Mouse (Mus musculus): ENCODE results near the gene Zic3. TPM values are rescaled to one million over a fixed set of nuclear protein-coding genes. Genes with fewer than 3 reads are reported as not detected.

Zic3 gene
- polyA plus RNA-seq (2014; fragmentation: Nextera tagmentation; extraction: Ambion mirVana): 32.4 and 36.1 TPM in 2 replicates

GRCm38 (mm10) chrX:58022400-58022799, at the start of gene Zic3:
Gene Zic3 (plus strand): TSS chrX:58022700.
- DNase-seq (ENCODE audit: low spot score): no peak
- Histone ChIP-seq H3K9me3 (ENCODE audit: control insufficient read depth, low read length) (no peaks in the 10 kb centered on the region), H3K36me3 (ENCODE audit: control insufficient read depth, insufficient read depth, low read length) (no peaks in the 10 kb centered on the region), H3K4me3 (ENCODE audit: low read depth, low read length) (no peak within 1 kb of the TSS), H3K9ac (ENCODE audit: low read length) (no peak within 1 kb of the TSS), H3K4me2 (ENCODE audit: low read depth, low read length, severe bottlenecking) (no peak within 1 kb of the TSS), H3K4me1 (replicated peaks; ENCODE audit: control insufficient read depth, insufficient read depth, low read length) (no peaks in the 10 kb centered on the region), H3K27me3 (ENCODE audit: control insufficient read depth, insufficient read depth, low read length) (peaks cover 2% of the 10 kb centered on the region; the same call in 1 of the 2 replicates), H3K27ac (ENCODE audit: low read depth, low read length) (no peak within 1 kb of the TSS)
- ATAC-seq (replicated peaks; ENCODE audit: low FRiP score): no peak
- WGBS: 85% methylated on average over 2 of the region's 2 CpGs

- WGBS: 89% methylated on average over 4 of the region's 4 CpGs
These were observed 40.1 kb upstream of the Zic3 start for GRCm38 (mm10) chrX:57982351-57982750.

DNA sequence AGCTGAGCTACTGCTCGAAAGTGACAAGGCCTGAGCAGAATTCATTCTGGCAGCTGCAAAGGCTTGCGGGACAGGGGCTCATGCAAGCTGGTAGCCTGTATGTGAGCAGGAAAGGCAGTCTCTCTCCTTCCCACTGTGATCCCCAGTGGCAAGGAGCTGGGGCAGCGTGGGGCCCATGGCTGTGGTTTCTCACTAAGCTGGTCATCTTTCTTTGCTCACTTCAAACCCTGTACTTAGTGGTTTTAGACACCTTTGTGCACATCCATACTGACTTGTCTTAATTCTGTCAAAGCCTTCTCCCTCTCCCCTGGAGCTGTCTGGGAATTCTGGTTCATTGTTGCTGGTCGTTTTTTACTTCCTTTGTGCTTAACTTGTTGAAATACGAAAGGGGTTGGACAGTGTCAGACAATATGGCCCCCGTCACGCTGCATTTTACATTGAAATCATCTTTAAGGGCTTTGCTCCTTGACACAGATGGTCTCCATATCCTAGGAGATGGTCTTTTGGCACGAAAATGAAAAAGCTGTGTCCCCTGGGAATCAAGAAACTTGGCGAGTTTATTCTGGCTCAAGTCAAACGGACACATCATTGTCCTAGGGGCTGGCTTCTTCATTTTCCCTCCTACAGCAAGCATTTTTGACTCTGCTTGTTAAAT, 34.9 kb upstream of the Zic3 start:
- DNase-seq (ENCODE audit: low spot score) (no peak), ATAC-seq (replicated peaks; ENCODE audit: low FRiP score) (no peak)
- WGBS: 68% methylated on average over 10 of the region's 10 CpGs
- H3K9me3 ChIP-seq (ENCODE audit: control insufficient read depth, low read length): no peaks in the 10 kb centered on the region
- H3K9ac ChIP-seq (ENCODE audit: low read length): no peak overlapping the region
- no peaks in the 10 kb centered on the region for H3K36me3 ChIP-seq (ENCODE audit: control insufficient read depth, insufficient read depth, low read length)
- H3K4me2 ChIP-seq (ENCODE audit: low read depth, low read length, severe bottlenecking): no peak overlapping the region
- no peak overlapping the region for H3K27ac ChIP-seq (ENCODE audit: low read depth, low read length)
- H3K4me1 ChIP-seq (replicated peaks; ENCODE audit: control insufficient read depth, insufficient read depth, low read length): no peaks in the 10 kb centered on the region
- H3K27me3 ChIP-seq (ENCODE audit: control insufficient read depth, insufficient read depth, low read length): no peaks in the 10 kb centered on the region
- H3K4me3 ChIP-seq (ENCODE audit: low read depth, low read length): no peak overlapping the region

More at GRCm38 (mm10) chrX:57982351-57982750, 40.1 kb upstream of the Zic3 start:
- ATAC-seq (replicated peaks; ENCODE audit: low FRiP score) (no peak), DNase-seq (ENCODE audit: low spot score) (no peak)
- no peak overlapping the region for H3K27ac ChIP-seq (ENCODE audit: low read depth, low read length)
- no peaks in the 10 kb centered on the region for H3K27me3 ChIP-seq (ENCODE audit: control insufficient read depth, insufficient read depth, low read length)
- H3K9me3 ChIP-seq (ENCODE audit: control insufficient read depth, low read length): no peaks in the 10 kb centered on the region
- no peak overlapping the region for H3K4me2 ChIP-seq (ENCODE audit: low read depth, low read length, severe bottlenecking)
- no peak overlapping the region for H3K9ac ChIP-seq (ENCODE audit: low read length)
- H3K4me3 ChIP-seq (ENCODE audit: low read depth, low read length): no peak overlapping the region
- H3K4me1 ChIP-seq (replicated peaks; ENCODE audit: control insufficient read depth, insufficient read depth, low read length): no peaks in the 10 kb centered on the region
- H3K36me3 ChIP-seq (ENCODE audit: control insufficient read depth, insufficient read depth, low read length): no peaks in the 10 kb centered on the region

GRCm38 (mm10) chrX:58013391-58013790, 9.1 kb upstream of the Zic3 start:
- no peak overlapping the region for H3K27ac ChIP-seq (ENCODE audit: low read depth, low read length)
- DNase-seq (ENCODE audit: low spot score) (no peak), ATAC-seq (replicated peaks; ENCODE audit: low FRiP score) (no peak)
- no peak overlapping the region for H3K4me2 ChIP-seq (ENCODE audit: low read depth, low read length, severe bottlenecking)
- peaks cover 13% of the 10 kb centered on the region; the same call in 1 of the 2 replicates for H3K27me3 ChIP-seq (ENCODE audit: control insufficient read depth, insufficient read depth, low read length)
- no peaks in the 10 kb centered on the region for H3K9me3 ChIP-seq (ENCODE audit: control insufficient read depth, low read length)
- H3K4me3 ChIP-seq (ENCODE audit: low read depth, low read length): no peak overlapping the region
- no peaks in the 10 kb centered on the region; the same call in 1 of the 2 replicates for H3K4me1 ChIP-seq (replicated peaks; ENCODE audit: control insufficient read depth, insufficient read depth, low read length)
- no peaks in the 10 kb centered on the region for H3K36me3 ChIP-seq (ENCODE audit: control insufficient read depth, insufficient read depth, low read length)
- no peak overlapping the region for H3K9ac ChIP-seq (ENCODE audit: low read length)
- WGBS: 61% methylated on average over 5 of the region's 5 CpGs

- no peaks in the 10 kb centered on the region for H3K36me3 ChIP-seq (ENCODE audit: control insufficient read depth, insufficient read depth, low read length)
- no peak overlapping the region for H3K4me3 ChIP-seq (ENCODE audit: low read depth, low read length)
- WGBS: 21% methylated on average over 12 of the region's 12 CpGs
- H3K27me3 ChIP-seq (ENCODE audit: control insufficient read depth, insufficient read depth, low read length): peaks cover 13% of the 10 kb centered on the region; the same call in 1 of the 2 replicates
- DNase-seq (ENCODE audit: low spot score): peak; percentile 50
- no peak overlapping the region for H3K27ac ChIP-seq (ENCODE audit: low read depth, low read length)
- H3K9ac ChIP-seq (ENCODE audit: low read length): no peak overlapping the region
- no peak overlapping the region for H3K4me2 ChIP-seq (ENCODE audit: low read depth, low read length, severe bottlenecking)
- no peaks in the 10 kb centered on the region for H3K9me3 ChIP-seq (ENCODE audit: control insufficient read depth, low read length)
- ATAC-seq (replicated peaks; ENCODE audit: low FRiP score): no peak
- H3K4me1 ChIP-seq (replicated peaks; ENCODE audit: control insufficient read depth, insufficient read depth, low read length): no peaks in the 10 kb centered on the region; the same call in 1 of the 2 replicates
These were observed 8.4 kb upstream of the Zic3 start for GRCm38 (mm10) chrX:58014093-58014492.

DNA sequence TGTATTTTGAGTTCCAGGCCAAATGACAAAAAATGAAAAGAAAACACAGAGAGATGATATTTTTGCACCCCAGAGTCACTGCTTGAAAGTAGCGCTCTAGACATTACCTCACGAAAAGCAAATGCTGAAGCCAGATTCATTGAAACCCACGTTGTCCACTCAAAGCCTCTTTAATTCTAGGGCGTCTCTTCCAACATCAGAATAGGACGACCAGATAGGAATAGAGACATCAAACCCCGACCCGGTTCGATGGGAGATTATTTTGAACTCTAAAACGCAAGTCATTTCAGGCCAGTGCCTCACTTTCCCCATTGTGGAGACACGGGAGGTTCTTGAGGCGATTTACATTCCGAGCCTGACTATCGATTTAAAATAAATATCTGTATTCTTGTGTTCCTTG, 7.7 kb upstream of the Zic3 start:
- 21% methylated on average over 13 of the region's 13 CpGs for WGBS
- Histone ChIP-seq H3K9me3 (ENCODE audit: control insufficient read depth, low read length) (no peaks in the 10 kb centered on the region), H3K4me2 (ENCODE audit: low read depth, low read length, severe bottlenecking) (no peak overlapping the region), H3K4me1 (replicated peaks; ENCODE audit: control insufficient read depth, insufficient read depth, low read length) (no peaks in the 10 kb centered on the region; the same call in 1 of the 2 replicates), H3K27me3 (ENCODE audit: control insufficient read depth, insufficient read depth, low read length) (peaks cover 13% of the 10 kb centered on the region; the same call in 1 of the 2 replicates), H3K9ac (ENCODE audit: low read length) (no peak overlapping the region), H3K36me3 (ENCODE audit: control insufficient read depth, insufficient read depth, low read length) (no peaks in the 10 kb centered on the region), H3K4me3 (ENCODE audit: low read depth, low read length) (no peak overlapping the region), H3K27ac (ENCODE audit: low read depth, low read length) (no peak overlapping the region)
- no peak for DNase-seq (ENCODE audit: low spot score)
- no peak for ATAC-seq (replicated peaks; ENCODE audit: low FRiP score)

- DNase-seq (ENCODE audit: low spot score) (peak; percentile 58), ATAC-seq (replicated peaks; ENCODE audit: low FRiP score) (no peak)
- Histone ChIP-seq H3K4me2 (ENCODE audit: low read depth, low read length, severe bottlenecking) (peak overlapping the region; percentile 18; the same call in 1 of the 2 replicates), H3K4me1 (replicated peaks; ENCODE audit: control insufficient read depth, insufficient read depth, low read length) (no peaks in the 10 kb centered on the region; the same call in 1 of the 2 replicates), H3K9ac (ENCODE audit: low read length) (0 out of 2 replicates have a peak overlapping the region, but pooled peaks have one; percentile 12), H3K27me3 (ENCODE audit: control insufficient read depth, insufficient read depth, low read length) (peaks cover 13% of the 10 kb centered on the region; the same call in 1 of the 2 replicates), H3K4me3 (ENCODE audit: low read depth, low read length) (no peak overlapping the region), H3K36me3 (ENCODE audit: control insufficient read depth, insufficient read depth, low read length) (no peaks in the 10 kb centered on the region), H3K27ac (ENCODE audit: low read depth, low read length) (no peak overlapping the region), H3K9me3 (ENCODE audit: control insufficient read depth, low read length) (no peaks in the 10 kb centered on the region)
- WGBS: 18% methylated on average over 29 of the region's 29 CpGs
These were observed 7.1 kb upstream of the Zic3 start for GRCm38 (mm10) chrX:58015336-58015945.

DNA sequence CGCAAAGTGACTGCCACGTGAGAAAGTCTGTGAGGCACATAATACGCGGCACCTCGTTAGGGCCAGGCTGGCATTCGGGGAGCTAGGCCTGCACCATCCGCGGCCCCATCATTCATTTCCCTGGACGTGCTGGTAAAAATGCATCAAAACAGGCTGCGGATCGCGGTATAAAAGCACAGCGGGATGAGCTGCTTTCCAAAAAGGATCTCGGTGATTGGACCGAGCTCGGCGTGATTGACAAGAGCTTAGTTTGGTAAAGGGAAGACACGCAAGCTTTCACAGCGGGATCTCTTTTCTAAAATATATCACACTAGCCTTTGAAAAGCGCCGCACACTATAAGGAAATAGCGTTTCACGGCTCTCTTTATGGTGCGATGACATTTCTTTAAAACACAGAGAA, 3.8 kb upstream of the Zic3 start:
- Histone ChIP-seq H3K4me1 (replicated peaks; ENCODE audit: control insufficient read depth, insufficient read depth, low read length) (no peaks in the 10 kb centered on the region; the same call in 1 of the 2 replicates), H3K4me3 (ENCODE audit: low read depth, low read length) (no peak overlapping the region), H3K4me2 (ENCODE audit: low read depth, low read length, severe bottlenecking) (peak overlapping the region; percentile 0; the same call in 1 of the 2 replicates), H3K9me3 (ENCODE audit: control insufficient read depth, low read length) (no peaks in the 10 kb centered on the region), H3K9ac (ENCODE audit: low read length) (no peak overlapping the region), H3K27me3 (ENCODE audit: control insufficient read depth, insufficient read depth, low read length) (peaks cover 11% of the 10 kb centered on the region; the same call in 1 of the 2 replicates), H3K27ac (ENCODE audit: low read depth, low read length) (no peak overlapping the region; the same call in 1 of the 2 replicates), H3K36me3 (ENCODE audit: control insufficient read depth, insufficient read depth, low read length) (no peaks in the 10 kb centered on the region)
- whole genome bisulfite sequencing: 13% methylated on average over 24 of the region's 24 CpGs
- peak; percentile 66 for DNase-seq (ENCODE audit: low spot score)
- peak; percentile 76 for ATAC-seq (replicated peaks; ENCODE audit: low FRiP score)

Measured in forebrain, embryonic 11.5 days (tissue).